Mouse (Mus musculus) heart, postnatal 0 days (tissue): Measurements from ENCODE around the gene Ihh.

Experiments used
- CTCF ChIP-seq: IDR thresholded peaks from 2 replicates; pipeline ENCODE4 v1.5.1; 2016; ENCODE audit warnings: antibody characterized with exemption, control low read depth, low read depth
- EP300 ChIP-seq: IDR thresholded peaks from 2 replicates; pipeline ENCODE4 v1.6.1; 2016; ENCODE audit warnings: antibody characterized with exemption, low read depth

DNA sequence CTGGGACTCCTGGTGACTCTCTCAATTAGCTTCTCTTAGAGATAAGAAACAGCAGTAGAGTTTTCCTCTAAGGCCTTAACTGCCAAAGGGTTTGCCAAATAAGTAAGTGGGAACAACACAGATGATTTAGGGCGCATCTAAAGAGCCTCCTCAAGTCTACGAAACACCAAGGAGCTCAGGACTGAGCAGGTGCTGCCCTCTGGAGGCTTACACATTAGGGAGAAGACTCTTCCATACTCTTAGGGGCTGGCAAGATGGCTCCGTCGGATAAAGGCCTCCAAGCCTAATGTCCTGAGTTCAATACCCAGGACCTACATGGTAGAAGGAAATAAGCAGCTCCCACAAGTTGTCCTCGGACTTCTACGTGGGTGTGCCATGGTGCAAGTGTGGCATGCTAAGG, 22.1 kb upstream of the Ihh start:
- no peak for TF ChIP-seq CTCF
- TF ChIP-seq EP300 = no peak
